Mouse (Mus musculus): ENCODE data around the gene Mmp25. TPM values are rescaled to one million over a fixed set of nuclear protein-coding genes. Genes with fewer than 3 reads are reported as not detected.

Mmp25 gene
- polyA plus RNA-seq, 1 experiment from 2014 or later, result 1.7 TPM

DNA sequence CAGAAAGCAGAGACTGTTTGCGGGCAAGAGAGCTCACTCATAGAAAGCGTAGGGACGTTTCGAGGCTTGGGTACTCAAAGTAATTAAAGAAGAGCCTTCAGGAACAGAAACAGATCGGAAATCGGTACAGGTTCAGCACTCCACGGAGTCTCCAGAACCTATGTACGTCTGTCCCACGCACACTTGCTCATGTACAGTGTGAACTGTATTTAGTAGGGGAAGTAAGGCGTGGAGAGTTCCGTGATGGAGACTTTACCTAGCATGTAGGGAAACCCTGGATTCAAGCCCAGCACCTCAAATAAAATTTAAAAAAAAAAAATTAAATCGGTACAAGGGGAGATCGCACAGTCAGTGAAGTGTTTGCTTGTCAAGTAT, 52.2 kb downstream of the Mmp25 start:
- Histone ChIP-seq H3K36me3 (replicated peaks) (no peaks in the 10 kb centered on the region), H3K4me1 (peaks cover 12% of the 10 kb centered on the region), H3K27ac (peak overlapping the region; percentile 84), H3K4me3 (peak overlapping the region; percentile 50), H3K9ac (peak overlapping the region; percentile 56), H3K9me3 (no peaks in the 10 kb centered on the region), H3K27me3 (replicated peaks) (no peaks in the 10 kb centered on the region), H3K4me2 (peak overlapping the region; percentile 59)
- peak; percentile 76 for ATAC-seq (replicated peaks)
- 12% methylated on average over 13 of the region's 13 CpGs for WGBS

DNA sequence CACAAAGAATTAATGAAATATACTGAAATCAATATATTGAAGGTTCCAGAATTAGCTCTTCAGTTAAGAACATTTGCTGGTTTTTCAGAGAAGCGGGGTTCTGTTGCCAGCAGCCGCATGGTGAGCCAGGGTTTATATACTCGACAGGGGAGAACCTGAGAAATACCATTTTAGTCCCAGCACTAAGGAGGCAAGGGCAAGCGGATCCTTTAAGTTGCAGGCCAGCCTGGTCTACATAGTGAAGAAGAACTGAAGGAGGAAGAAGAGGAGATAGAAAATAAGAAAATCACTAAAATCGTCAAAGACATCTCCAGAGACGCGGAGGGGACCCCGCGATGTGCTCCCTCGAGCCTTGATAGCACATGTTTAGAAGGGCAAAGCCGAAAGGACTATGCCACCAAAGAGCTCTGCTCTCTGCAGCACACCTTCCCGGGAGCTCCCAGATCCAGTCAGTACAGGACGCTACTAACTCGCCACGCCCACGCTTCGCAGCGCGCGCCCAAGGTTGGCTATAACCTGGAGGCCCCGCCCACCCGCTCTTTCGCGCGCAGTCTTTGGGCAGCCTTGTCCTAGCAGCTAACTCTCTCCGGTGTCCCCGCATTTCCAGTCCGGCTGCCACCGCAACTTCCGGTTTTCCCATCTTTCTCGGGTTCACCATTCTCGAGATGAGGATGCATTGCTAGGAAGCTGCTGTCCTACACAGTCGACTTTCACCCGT, 52.7 kb downstream of the Mmp25 start:
- H3K36me3 ChIP-seq (replicated peaks), result no peaks in the 10 kb centered on the region
- H3K27me3 ChIP-seq (replicated peaks), result no peaks in the 10 kb centered on the region
- peak overlapping the region; percentile 59 for H3K4me2 ChIP-seq
- H3K4me1 ChIP-seq, result peaks cover 12% of the 10 kb centered on the region
- H3K4me3 ChIP-seq, result peak overlapping the region; percentile 50
- peak overlapping the region; percentile 56 for H3K9ac ChIP-seq
- H3K27ac ChIP-seq, result peak overlapping the region; percentile 84
- peak; percentile 99 for ATAC-seq (replicated peaks)
- WGBS, result 8% methylated on average over 34 of the region's 34 CpGs
- H3K9me3 ChIP-seq, result no peaks in the 10 kb centered on the region

DNA sequence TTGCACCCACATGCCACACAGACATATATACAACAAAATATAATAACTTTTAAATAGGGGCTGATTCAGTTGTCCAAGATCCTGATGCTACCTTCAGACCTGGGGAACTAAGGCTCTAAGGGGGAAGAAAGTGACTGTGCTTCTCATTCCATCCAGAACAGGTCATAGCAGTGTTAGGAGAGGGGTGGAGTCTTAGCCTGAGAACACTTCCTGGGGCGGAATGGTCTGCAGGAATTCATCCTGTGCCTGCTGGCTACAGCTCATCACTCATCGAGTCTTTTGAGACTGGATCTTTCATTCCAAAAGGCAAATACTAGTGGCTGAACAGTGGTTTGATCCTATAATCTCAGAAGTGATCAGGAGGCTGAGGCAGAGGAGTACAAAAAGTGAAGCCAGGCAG, 57.8 kb downstream of the Mmp25 start:
- Histone ChIP-seq H3K36me3 (replicated peaks) (no peaks in the 10 kb centered on the region), H3K27ac (no peak overlapping the region), H3K27me3 (replicated peaks) (no peaks in the 10 kb centered on the region), H3K4me2 (no peak overlapping the region), H3K4me3 (no peak overlapping the region), H3K4me1 (peaks cover 33% of the 10 kb centered on the region), H3K9ac (no peak overlapping the region), H3K9me3 (no peaks in the 10 kb centered on the region)
- no peak for ATAC-seq (replicated peaks)
- 80% methylated on average over 2 of the region's 2 CpGs for WGBS

DNA sequence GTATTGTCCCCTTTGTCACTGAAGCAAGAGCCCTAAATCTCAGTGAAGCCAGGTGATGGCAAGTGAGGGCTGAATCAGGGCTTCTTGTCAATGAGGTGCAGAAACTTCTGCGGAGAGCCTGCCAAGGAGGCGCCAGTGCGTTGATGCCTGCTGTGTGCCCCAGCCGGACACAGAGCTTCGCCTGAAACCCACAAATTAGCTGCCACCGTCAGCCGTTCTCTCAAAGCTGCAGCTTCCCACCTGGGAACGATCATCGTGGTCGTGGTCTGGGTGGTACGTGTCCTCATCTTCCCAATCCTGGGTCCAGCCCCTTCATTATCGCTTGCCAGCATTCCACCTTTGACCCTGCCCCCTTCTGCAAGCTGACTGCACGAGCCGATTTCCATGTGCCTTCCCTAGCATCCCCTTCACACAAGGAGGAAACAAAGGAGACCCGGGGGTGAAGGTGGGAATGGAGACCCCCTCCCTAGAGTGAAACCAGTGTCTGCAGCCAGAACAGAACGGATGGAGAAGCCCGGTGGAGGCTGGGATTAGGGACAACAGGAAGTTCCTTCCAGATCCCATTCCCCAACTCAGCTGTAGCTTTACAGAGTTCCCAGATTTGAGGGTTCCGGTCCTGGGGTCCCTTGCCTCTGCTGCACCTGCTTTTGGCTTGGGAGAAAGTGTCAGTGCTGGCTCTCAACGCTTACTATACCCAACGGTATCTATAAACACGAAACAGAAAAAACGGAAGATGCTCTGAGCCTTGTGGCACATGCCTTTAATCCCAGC, 59.2 kb downstream of the Mmp25 start:
- H3K4me2 ChIP-seq, result peak overlapping the region; percentile 92
- WGBS, result under 1% methylated on average over 22 of the region's 22 CpGs
- peak overlapping the region; percentile 64 for H3K27ac ChIP-seq
- H3K36me3 ChIP-seq (replicated peaks), result peaks cover 2% of the 10 kb centered on the region; the same call in 1 of the 2 replicates
- H3K4me3 ChIP-seq, result peak overlapping the region; percentile 68
- peak; percentile 95 for ATAC-seq (replicated peaks)
- no peaks in the 10 kb centered on the region for H3K27me3 ChIP-seq (replicated peaks)
- H3K4me1 ChIP-seq, result peaks cover 29% of the 10 kb centered on the region
- H3K9ac ChIP-seq, result peak overlapping the region; percentile 85
- H3K9me3 ChIP-seq, result no peaks in the 10 kb centered on the region

DNA sequence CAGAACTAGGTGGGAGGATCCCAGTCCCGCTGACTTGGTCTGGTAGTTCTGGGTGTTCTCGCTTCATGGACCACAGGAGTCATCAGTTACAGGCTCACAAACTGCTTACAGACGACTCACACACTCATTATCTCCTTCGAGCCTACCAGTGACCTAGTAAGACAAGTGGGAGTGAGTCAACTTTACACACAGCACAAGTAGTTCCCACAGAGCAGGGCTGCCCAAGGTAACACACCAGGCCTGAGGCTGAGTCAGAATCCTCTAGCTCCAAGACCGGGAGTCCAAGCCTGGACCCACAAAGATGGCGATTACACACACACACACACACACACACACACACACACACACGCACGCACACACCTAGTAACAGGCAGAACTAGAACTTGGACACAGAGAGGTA, 60.3 kb downstream of the Mmp25 start:
- no peak for ATAC-seq (replicated peaks)
- H3K27me3 ChIP-seq (replicated peaks), result no peaks in the 10 kb centered on the region
- peak overlapping the region; percentile 92 for H3K4me2 ChIP-seq
- no peaks in the 10 kb centered on the region for H3K9me3 ChIP-seq
- WGBS, result 89% methylated on average over 8 of the region's 8 CpGs
- H3K4me1 ChIP-seq, result peaks cover 29% of the 10 kb centered on the region
- peaks cover 4% of the 10 kb centered on the region; the same call in 1 of the 2 replicates for H3K36me3 ChIP-seq (replicated peaks)
- H3K27ac ChIP-seq, result no peak overlapping the region
- peak overlapping the region; percentile 68 for H3K4me3 ChIP-seq
- no peak overlapping the region for H3K9ac ChIP-seq

Other genes starting within 250 kb of the Mmp25 start
- not detected in 2 replicates for gene Vmn2r117, start 165.6 kb downstream of the Mmp25 start, polyA plus RNA-seq (2015; fragmentation: Nextera tagmentation; extraction: Ambion mirVana)
- 19.4 and 19.7 TPM in 2 replicates for gene Zfp213, start 81.0 kb downstream of the Mmp25 start, polyA plus RNA-seq (2015; fragmentation: Nextera tagmentation; extraction: Ambion mirVana)
- gene Zfp13, start 45.8 kb downstream of the Mmp25 start, polyA plus RNA-seq (2015; fragmentation: Nextera tagmentation; extraction: Ambion mirVana), result 30.4 and 31.9 TPM in 2 replicates
- not detected in 2 replicates for gene Zscan10, start 44.4 kb downstream of the Mmp25 start, polyA plus RNA-seq (2015; fragmentation: Nextera tagmentation; extraction: Ambion mirVana)
- 0.22 TPM in 1 of 2 replicates, not detected in the other for gene Bicdl2, start 15.2 kb upstream of the Mmp25 start, polyA plus RNA-seq (2015; fragmentation: Nextera tagmentation; extraction: Ambion mirVana)
- gene Hcfc1r1, start 28.3 kb upstream of the Mmp25 start, polyA plus RNA-seq (2015; fragmentation: Nextera tagmentation; extraction: Ambion mirVana), result 120 and 121 TPM in 2 replicates
- gene Thoc6, start 28.6 kb upstream of the Mmp25 start, polyA plus RNA-seq (2015; fragmentation: Nextera tagmentation; extraction: Ambion mirVana), result 39.1 and 42.9 TPM in 2 replicates
- gene Tnfrsf12a, start 32.2 kb upstream of the Mmp25 start, polyA plus RNA-seq (2015; fragmentation: Nextera tagmentation; extraction: Ambion mirVana), result 2.4 and 2.5 TPM in 2 replicates
- 0.23 TPM in 1 of 2 replicates, not detected in the other for gene Cldn6, start 34.0 kb upstream of the Mmp25 start, polyA plus RNA-seq (2015; fragmentation: Nextera tagmentation; extraction: Ambion mirVana)
- 0.68 and 0.89 TPM in 2 replicates for gene Cldn9, start 38.7 kb upstream of the Mmp25 start, polyA plus RNA-seq (2015; fragmentation: Nextera tagmentation; extraction: Ambion mirVana)
- gene 1520401A03Rik, start 77.5 kb upstream of the Mmp25 start, polyA plus RNA-seq (2015; fragmentation: Nextera tagmentation; extraction: Ambion mirVana), result 0.06 and 0.11 TPM in 2 replicates
- 22.6 and 23.1 TPM in 2 replicates for gene Pkmyt1, start 81.1 kb upstream of the Mmp25 start, polyA plus RNA-seq (2015; fragmentation: Nextera tagmentation; extraction: Ambion mirVana)
- 70.9 and 72.6 TPM in 2 replicates for gene Paqr4, start 95.6 kb upstream of the Mmp25 start, polyA plus RNA-seq (2015; fragmentation: Nextera tagmentation; extraction: Ambion mirVana)
- 1.4 and 1.5 TPM in 2 replicates for gene Kremen2, start 100.6 kb upstream of the Mmp25 start, polyA plus RNA-seq (2015; fragmentation: Nextera tagmentation; extraction: Ambion mirVana)
- gene Flywch1, start 126.3 kb upstream of the Mmp25 start, polyA plus RNA-seq (2015; fragmentation: Nextera tagmentation; extraction: Ambion mirVana), result 242 and 257 TPM in 2 replicates
- 90.1 and 90.2 TPM in 2 replicates for gene Flywch2, start 140.8 kb upstream of the Mmp25 start, polyA plus RNA-seq (2015; fragmentation: Nextera tagmentation; extraction: Ambion mirVana)
- gene Srrm2, start 145.3 kb upstream of the Mmp25 start, polyA plus RNA-seq (2015; fragmentation: Nextera tagmentation; extraction: Ambion mirVana), result 552 and 579 TPM in 2 replicates
- gene Elob, start 183.9 kb upstream of the Mmp25 start, polyA plus RNA-seq (2015; fragmentation: Nextera tagmentation; extraction: Ambion mirVana), result 1,171 and 1,223 TPM in 2 replicates
- gene Prss33, start 190.8 kb upstream of the Mmp25 start, polyA plus RNA-seq (2015; fragmentation: Nextera tagmentation; extraction: Ambion mirVana), result 0.15 and 0.22 TPM in 2 replicates
- gene Prss32, start 198.6 kb upstream of the Mmp25 start, polyA plus RNA-seq (2015; fragmentation: Nextera tagmentation; extraction: Ambion mirVana), result not detected in 2 replicates
- 1.4 and 1.6 TPM in 2 replicates for gene Prss41, start 198.9 kb upstream of the Mmp25 start, polyA plus RNA-seq (2015; fragmentation: Nextera tagmentation; extraction: Ambion mirVana)
- not detected in 2 replicates for gene Prss21, start 222.8 kb upstream of the Mmp25 start, polyA plus RNA-seq (2015; fragmentation: Nextera tagmentation; extraction: Ambion mirVana)
- not detected in 2 replicates for gene Dcpp1, start 235.6 kb upstream of the Mmp25 start, polyA plus RNA-seq (2015; fragmentation: Nextera tagmentation; extraction: Ambion mirVana)
- gene Dcpp2, start 235.6 kb upstream of the Mmp25 start, polyA plus RNA-seq (2015; fragmentation: Nextera tagmentation; extraction: Ambion mirVana), result not detected in 2 replicates